Mouse (Mus musculus) forelimb bud, embryonic 11.5 days (tissue): ENCODE results near the gene Tex50.
"Not testable (repeated sequence)": the region's sequence is repeated elsewhere in the genome, so short reads cannot be mapped to it uniquely, and the experiment has no call there.

Source experiments
- DNase-seq: peaks from one replicate; pipeline ENCODE4 v3.0.0-alpha.2; 2012; ENCODE audit warnings: low read depth, low spot score

The Tex50 gene

DNA sequence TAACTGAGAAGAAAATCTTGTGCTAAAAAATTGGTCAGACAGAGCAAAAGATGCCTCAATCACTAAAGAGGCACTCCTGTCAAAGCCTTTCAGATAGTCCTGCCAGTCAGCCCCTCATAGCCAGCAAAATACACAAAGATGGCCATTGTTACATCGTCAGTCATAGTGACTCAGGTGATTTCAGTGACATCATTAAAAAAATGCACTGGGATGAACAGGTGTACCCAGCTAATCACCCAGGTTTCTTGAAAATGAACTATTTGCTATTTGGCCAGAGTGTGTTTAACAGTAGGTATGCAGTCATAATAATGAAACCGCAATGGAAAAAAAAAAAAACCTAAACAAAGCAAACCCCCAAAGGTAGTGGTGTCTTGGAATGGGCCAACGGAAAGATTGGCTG, at the start of gene Tex50:
TSS of gene Tex50 (minus strand) at position 101 of the 400 bp plus-strand sequence.
- DNase-seq: no peak

DNA sequence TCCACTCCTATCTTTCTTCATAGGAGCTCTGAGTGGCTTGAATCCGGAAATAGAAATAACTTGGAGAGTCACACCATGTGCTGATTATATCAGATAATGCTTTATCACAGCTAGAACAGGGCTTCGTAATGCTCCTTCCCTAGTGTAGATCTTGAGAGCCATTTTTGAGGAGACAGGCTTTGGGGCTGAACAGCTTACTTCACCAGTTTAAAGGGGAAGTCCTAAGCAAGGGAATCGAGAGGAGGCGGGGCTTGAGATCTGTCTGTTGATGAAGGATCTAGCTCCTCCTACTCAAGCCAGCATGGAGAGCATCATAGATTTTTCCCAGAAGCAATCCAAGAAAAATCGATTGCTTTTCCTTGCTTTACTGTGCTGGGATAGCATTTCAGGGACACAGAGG, 40.7 kb upstream of the Tex50 start:
- no peak for DNase-seq

DNA sequence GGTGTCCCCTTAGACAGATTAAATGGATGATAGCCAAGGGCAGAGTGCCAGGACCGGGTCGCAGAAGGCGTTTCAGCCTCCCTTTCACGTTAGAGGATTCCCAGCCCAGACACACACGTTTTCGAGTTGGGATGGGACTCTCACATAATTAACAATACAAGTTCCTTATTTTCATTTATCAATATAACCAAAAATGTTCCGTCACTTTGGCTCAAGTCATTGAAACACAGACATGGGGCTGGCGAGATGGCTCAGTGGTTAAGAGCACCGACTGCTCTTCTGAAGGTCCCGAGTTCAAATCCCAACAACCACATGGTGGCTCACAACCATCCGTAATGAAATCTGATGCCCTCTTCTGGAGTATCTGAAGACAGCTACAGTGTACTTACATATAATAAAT, 37.2 kb upstream of the Tex50 start:
- peak; percentile 6 for DNase-seq

DNA sequence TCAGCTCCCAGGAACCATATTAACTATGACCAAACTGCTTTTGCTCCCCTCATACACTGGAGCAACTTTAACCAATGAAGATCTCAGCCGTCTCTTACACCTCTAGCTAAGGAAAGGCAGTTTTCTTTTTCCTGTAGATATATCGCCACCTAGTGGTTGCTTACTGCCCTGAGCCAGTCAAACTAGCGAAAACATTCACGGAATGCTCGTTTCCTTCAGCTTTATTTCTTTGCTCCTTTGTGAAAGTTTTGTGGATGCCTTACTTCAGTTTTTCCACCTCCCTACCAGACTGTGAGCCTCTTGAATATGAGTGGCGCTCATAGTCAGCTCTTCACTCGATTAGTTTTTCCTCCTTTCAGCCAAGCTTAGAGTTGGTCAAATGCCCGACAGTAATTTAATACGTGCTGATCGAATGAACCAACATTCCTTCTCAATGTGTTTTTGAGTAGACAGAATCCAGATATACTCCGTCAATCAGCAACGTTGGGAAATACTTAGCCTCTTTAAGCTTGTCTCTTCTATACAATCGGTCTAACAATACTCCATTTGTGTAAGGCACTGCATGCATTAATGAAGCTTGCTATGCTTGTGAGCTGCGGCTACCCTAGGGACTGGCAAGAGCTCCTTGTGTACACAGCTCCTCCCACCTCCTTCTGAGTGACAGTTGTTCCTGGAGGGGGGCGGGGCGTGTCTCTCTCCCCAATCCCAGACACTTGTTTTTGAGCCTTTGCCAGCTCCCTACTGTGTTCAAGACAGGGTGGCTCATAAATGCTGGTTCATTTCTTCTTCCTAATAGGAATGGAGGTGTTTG, 36.6 kb upstream of the Tex50 start:
- DNase-seq: peak; percentile 83

DNA sequence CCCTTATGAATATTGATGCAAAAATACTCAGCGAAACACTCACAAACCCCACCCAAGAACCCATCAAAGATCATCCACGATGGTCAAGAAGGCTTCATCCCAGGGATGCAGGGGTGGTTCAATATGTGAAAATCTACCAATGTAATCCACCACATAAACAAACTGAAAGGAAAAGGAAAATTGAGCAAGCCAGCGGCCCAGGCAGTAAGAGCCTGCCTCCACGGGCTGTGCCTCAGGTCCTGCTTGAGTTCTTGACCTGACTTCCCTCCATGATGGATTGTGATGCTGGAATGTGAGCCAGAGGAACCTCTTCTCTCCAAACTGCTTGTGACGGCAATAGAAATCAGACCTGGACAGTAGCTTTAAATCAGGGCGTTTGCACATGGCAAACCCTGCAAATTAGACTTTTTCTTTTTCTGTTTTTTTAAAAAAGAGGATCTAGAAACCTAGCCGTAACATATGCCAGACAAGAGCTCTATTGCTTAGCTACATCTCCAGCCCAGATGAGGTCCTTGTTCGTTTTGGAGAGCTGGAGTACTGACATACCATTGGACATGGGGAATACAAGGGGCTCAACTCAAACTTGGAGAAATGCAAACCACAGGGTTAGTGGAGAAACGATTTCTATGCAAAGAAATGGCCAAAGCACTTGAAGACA, 31.3 kb upstream of the Tex50 start:
- no peak for DNase-seq

DNA sequence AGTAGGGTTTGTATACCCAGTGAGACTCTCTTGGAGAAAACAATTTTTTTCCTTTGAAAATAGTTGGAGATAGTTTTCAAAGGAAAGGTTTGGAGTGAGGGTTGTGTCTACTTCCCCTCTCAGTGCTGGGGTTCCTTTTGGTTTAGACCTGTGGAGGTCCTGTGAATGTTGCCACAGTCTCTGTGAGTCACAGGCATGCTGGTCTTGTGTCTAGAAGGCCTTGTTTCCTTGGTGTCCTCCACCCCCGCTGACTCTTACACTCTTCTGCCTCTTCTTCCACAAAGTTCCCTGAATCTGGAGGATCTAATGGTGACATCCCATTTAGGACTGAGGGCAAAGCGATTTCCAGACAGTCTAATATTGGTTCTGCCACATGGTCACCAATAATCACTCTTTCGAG, 26.3 kb upstream of the Tex50 start:
- no peak for DNase-seq

DNA sequence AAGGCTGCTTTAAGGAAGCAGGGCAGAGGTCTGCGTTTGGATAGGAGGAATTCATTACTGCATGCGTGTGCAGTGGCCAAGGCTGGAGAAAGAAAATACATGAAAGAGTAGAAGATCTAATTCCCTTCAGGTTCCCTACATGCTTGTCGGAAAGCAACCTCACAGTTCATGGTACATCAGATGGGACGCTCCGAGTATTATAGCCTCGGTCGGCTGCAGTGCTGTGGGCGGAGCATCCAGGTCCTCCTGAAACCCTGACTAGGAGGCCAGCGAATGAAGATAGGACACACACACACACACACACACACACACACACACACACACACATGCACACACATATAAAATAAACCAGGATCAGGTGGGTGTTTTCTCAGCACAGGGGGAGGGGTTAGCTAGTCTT, 24.6 kb upstream of the Tex50 start:
- DNase-seq: no peak

DNA sequence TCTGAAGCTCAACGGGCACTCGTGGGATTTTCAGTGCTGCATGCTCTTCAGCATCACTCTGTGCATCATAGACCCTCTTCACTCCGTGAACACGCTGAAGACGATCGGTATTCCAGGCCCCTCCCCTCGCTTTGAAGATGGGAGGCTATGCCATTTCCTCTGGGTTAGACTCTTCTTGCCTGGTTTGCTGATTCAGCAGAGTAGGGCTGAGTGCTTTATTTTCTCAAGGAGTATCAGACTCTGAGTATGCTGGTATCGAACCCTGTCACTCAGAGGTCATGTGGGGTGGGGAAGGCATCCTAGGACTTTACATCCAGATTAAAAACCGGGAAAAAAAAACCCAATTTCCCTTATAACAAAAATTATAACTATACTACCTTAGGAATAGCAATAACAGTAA, 23.3 kb upstream of the Tex50 start:
- DNase-seq: no peak

DNA sequence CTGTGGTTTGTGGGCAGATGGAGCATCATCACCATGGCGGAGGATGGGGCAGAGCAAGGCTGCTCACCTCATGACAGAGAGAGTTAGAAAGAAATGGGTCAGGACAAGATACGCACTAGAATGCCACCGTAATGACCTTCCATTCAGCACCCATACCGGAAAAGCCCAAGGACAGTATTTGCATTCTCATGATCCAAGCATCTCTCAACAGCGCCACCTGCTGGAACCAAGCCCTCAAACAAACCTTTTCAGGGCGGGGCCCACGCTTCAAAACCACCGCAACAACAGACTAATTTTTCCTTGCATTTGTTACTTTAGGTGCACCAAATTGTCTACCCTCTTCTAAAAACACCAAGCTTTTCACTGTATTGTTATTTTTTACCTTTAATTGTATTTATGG, 21.6 kb upstream of the Tex50 start:
- DNase-seq: peak; percentile 39

DNA sequence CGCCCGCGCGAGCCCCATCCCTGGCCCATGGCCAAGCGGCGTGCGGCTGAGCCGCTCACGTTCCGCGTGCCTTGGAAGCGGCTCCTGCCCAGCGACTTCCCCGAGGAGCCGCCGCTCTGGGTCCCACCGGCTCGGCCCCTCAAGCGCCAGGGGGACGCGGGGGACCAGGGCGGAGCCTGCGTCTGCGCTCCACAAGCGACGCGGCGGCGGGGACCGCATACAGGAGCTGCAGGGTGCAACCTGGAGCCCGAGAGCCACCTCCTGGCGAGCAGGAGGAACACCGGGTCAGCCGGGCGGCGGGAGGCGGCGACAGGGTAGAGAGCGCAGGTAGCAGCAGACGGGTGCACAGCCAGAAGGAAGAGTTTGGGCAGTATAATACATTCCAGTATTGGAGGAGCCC, 11.5 kb upstream of the Tex50 start:
- peak; percentile 73 for DNase-seq

DNA sequence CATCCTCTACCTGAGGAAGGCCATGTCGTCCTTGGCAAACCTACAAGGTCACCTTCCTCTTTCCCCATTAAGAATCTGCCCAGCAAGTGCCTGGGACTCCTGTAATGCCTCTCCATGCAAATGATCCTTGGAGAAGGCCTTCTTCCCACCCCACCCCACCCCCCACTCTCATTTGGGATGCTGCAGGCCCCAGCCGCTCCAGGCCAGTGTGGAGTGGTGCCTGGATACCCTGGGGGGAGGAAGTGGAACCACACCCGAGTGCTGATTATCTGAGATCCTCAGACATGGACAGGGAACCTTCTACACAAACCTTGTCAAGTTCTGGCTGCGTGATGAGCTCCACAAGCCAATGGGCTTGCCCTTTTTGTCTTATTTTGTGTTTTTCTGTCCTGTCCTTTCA, 1.2 kb upstream of the Tex50 start:
- no peak for DNase-seq

DNA sequence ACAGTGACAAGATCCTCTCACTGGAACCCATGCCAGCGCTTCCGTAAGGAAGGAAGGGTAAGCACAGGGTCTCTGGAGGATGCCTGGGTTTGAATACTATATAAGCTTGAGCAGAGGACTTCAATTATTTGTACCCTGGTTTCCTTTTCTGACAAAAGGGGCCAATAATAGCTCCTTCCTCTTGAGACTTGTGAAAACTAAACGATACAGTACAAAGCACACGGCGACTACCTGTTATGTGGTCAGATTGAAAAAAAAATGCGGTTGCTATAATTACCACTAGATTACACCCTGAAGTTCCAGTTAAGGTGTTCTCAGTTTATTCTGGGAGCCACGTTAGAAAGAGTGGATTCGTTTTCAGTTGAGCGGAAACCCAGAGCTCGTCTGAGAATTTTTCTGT, 2.6 kb downstream of the Tex50 start:
- DNase-seq: no peak

DNA sequence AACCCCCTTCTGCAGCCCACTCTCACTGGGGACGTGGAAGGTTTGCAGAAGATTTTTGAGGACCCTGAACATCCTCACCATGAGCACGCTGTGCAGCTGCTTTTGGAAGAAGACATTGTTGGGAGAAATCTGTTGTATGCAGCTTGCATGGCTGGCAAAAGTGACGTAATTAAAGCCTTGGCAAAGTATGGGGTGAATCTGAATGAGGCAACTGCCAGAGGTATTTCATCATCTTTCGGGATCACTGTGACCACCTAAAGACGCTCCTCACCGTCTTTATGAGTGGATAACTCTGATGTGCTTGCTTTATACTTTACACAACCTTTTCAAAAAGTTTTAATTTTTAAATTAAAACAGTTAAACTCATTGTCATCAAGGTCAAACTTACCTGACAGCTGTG, 8.0 kb downstream of the Tex50 start:
- no peak for DNase-seq

DNA sequence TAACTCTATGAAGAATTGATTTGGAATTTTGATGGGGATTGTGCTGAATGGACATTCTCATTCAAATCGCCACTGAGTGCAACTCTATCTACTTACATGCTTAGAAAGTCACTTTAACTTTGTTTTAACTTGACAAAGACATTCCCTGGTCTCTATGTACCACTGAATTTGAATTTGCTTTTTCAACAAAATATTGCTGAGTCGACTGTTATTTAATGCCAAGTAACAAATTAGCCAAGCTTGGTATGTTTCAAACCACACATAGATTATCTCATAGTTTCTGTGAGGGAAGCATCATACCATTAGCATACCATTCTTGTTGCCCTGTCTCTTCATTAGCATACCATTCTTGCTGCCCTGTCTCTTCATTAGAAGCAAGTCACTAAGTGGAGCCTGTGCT, 11.2 kb downstream of the Tex50 start:
- no peak for DNase-seq

DNA sequence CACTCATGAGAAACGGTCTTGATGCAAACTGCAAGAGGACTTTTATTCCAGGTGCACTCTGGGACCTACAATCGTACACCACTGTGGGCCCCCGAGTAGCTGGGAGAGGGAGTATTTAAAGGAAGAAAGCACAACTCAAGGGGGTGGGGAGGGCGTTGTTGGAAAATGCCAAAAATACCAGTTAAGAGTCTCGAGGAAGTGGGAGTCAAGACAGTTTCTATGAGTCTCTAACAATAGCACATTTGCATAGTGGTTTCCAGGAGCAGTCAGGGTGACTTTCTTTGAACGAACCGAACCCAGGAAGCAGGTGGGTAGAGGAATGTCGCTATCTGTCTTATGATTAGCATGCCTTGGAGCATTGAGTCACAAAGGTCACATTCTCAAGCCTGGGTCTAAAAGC, 13.5 kb downstream of the Tex50 start:
- not testable (repeated sequence) for DNase-seq

DNA sequence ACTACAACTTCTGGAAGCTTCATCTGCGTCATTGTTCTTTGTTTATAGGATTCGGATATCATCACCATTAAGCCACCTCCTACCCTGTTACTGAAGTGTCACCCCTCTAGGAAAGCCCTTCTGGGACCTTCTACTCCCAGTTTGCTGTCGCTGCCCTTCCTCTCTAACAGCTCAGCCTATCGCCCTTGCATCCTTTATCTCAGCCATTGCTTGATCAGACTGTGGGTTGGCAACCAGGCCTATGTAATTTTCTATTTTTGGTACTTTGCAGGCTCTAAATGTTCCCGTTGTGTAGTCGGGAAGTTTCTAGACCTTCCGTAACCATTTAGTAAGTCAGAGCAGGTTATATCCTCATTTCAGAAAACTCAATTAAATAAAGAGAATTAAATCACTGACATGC, 15.9 kb downstream of the Tex50 start:
- no peak for DNase-seq

DNA sequence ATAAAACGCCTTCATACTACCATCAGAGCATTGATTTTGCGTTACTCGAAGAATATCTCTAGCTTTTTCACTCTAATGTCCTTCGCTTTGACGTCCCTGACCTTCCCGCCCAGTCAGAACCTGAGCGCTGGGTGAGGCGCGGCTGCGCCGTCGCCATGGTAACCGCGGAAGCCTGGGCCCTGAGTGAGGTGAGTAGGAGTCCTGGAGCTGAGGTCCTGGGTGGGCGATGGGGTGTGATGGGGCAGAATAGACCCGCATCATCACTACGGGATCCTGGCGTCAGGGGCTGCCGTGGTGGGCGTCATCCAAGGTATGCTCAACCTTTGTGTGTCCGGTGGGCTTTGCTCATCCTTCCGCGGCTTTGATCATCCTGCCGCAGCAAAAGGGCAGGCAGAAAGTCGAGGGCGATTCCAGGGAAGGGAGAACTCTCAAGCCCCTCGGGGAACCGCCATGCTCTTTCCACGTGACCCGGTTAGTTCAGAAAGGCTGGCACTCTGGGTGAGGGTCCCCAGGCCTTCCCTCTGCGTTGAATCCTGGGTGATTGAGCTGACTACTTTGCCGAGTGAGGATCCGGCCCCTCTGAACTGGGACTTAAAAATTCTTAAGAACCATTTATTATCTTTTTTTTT, 16.5 kb downstream of the Tex50 start, which contains the start of gene Ankrd45:
TSS of gene Ankrd45 (plus strand) at position 161 of the 629 bp plus-strand sequence.
- peak; percentile 75 for DNase-seq

DNA sequence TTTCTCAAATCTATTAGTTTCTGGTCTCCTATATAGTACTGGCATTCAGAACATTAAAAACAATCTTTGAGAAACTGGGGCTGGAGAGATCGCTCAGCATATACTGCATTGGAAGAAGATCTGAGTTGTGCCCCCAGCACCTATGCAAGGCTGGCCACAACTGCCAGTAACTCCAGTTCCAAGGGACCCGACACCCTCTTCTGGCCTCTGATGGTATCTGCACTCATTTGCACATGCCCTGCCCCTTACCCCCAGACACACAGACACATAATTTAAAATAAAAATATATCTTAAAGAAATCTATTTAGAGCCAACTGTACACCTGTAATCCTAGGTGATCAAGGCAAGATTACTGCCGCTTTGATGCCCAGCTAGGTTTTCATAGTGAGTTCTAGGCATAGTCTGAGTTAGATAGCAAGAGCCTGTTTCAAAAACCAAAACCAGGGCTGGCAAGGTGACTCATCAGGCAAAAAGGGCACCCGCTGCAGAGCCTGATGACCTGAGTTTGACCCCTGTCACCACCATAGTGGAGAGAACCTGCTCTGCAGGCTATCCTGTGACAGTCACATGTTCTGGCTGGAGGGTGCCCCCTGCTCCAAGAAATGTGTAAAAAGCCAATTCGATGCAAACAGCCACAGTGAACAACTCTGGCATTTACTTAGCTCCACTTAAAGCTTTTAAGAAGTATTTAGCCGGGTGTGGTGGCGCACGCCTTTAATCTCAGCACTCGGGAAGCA, 18.9 kb downstream of the Tex50 start:
- no peak for DNase-seq

DNA sequence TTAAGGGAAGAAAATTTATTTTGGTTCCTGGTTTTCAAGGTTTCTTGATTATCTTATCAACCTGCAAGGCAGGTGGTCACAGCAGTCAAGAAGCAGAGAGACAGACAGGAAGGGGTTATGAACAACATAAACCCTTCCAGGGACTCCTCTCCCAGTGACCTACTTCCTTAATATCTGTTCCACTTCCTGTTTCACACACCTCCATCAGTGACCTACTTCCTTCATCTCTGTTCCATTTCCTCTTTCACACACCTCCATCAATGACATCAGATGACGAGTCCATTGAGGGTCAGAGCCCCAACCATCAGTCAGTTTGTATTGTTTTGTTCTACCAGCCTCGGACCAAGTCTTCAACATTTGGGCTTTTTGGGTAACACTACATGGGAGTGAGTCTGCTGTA, 19.6 kb downstream of the Tex50 start:
- DNase-seq: no peak

DNA sequence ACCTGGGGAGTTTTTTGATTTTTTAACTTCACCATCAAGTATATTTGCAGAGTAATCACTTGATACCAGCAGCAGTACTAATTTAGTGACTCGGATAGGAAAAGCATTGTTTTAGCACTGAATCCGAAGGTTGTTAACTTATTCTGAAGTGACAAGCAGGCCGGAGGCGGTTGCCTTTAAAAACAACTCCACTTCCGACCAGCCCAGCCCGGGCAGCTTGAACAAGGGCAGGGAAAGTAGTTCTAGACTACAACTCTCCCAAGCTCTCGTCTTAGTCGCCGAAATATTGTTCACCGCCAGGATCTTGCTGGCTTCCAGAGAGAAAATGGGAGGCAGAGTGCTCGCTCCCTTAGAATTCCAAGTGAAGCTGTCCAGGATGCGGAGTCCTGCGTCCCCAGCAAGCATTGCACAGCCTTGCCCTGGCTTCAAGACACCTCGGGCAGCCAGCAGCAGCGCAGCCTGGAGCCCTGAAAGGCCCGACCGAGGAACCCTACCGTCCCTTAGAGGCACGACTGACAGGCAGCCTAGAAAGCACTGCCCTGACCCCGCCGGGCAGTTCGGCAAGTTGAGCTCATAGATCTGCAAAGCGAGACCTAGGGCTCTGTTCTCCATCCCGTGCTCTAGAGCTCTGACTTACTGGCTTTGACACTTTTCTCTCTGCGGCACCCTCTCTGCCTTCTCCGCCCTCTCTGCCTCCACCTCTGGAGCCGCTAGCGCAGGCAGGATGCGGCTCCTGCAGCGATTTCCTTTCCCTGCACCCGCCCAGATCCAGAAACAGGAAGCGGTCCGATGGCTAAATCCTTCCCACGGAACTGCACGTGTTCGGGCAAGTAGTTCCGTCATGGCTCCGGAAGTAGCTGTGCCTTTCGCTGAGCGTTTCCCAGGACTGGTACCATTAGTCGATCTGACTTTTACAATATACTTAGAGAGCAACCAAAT, 28.1 kb downstream of the Tex50 start, which contains the start of gene Klhl20:
TSS of gene Klhl20 (minus strand) at position 786 of the 939 bp plus-strand sequence.
- DNase-seq: peak; percentile 96

DNA sequence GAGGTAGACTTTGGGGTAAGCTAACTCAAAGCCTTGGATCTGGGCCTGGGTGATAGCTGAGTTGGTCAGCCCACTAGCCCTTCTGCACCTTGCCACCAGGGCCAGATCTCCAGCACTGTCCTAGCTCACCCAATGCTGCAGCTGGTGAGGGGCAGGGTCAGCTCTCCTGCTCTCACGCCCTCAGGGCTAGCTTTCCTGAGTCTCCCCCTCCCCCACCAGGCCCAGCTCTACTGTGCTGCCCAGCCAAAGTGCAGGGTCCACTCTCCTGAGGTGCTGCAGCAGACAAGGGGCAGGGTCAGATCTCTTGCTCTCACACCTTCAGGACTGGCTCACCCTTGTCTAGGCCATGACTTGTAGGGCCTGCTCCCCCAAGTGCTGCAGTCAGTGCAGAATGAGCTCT, 32.7 kb downstream of the Tex50 start:
- no peak for DNase-seq
